Mouse (Mus musculus) embryonic facial prominence, embryonic 14.5 days (tissue): ENCODE measurements around the gene Brinp3. TPM values are rescaled to one million over a fixed set of nuclear protein-coding genes. Genes with fewer than 3 reads are reported as not detected.
"Not testable (repeated sequence)": the region's sequence is repeated elsewhere in the genome, so short reads cannot be mapped to it uniquely, and the experiment has no call there.

Source experiments
- ATAC-seq: fragments of 200-750 bp; cut with Nextera tagmentation; 2 replicates; pipeline ENCODE4 v1.8.0; 2017; ENCODE audit warnings: low read depth, moderate number of reproducible peaks, moderate TSS enrichment
- DNase-seq: peaks from one replicate; pipeline ENCODE4 v3.0.0-alpha.2; 2015; ENCODE audit warnings: low spot score
- H3K27ac ChIP-seq: fragments of 300-500 bp; sonication (generic); replicated peaks from 2 replicates; pipeline ENCODE4 v1.5.1; 2014; ENCODE audit warnings: low read depth, mild to moderate bottlenecking, low read length, moderate library complexity
- H3K27me3 ChIP-seq: fragments of 300-500 bp; sonication (generic); replicated peaks from 2 replicates; pipeline ENCODE4 v1.6.1; 2014; ENCODE audit warnings: low read length; ENCODE audit not compliant: control insufficient read depth, insufficient read depth
- H3K36me3 ChIP-seq: fragments of 300-500 bp; sonication (generic); 2 replicates; pipeline ENCODE4 v1.6.1; 2014; ENCODE audit warnings: low read length, mixed read lengths; ENCODE audit not compliant: control insufficient read depth, insufficient read depth
- H3K4me1 ChIP-seq: fragments of 300-500 bp; sonication (generic); 2 replicates; pipeline ENCODE4 v1.6.1; 2014; ENCODE audit warnings: antibody characterized with exemption, low read length; ENCODE audit not compliant: control insufficient read depth, insufficient read depth
- H3K4me2 ChIP-seq: fragments of 300-500 bp; sonication (generic); 2 replicates; pipeline ENCODE4 v1.6.1; 2014; ENCODE audit warnings: low read depth, mild to moderate bottlenecking, low read length, moderate library complexity, mixed read lengths
- H3K4me3 ChIP-seq: fragments of 300-500 bp; sonication (generic); 2 replicates; pipeline ENCODE4 v1.5.1; 2014; ENCODE audit warnings: low read depth, mild to moderate bottlenecking, low read length
- H3K9ac ChIP-seq: fragments of 300-500 bp; sonication (generic); 2 replicates; pipeline ENCODE4 v1.6.1; 2014; ENCODE audit warnings: low read depth, mild to moderate bottlenecking, low read length, moderate library complexity, mixed read lengths
- H3K9me3 ChIP-seq: fragments of 300-500 bp; sonication (generic); 2 replicates; pipeline ENCODE4 v1.6.1; 2016; ENCODE audit warnings: low read length; ENCODE audit not compliant: control insufficient read depth
- WGBS: fragments of 180-500 bp; shearing (Covaris S2); extraction: QIAGEN DNeasy Blood & Tissue Kit; methylation state at CpG from one replicate; pipeline ENCODE4 v1.1.7; 2014; 5-methylcytosine and 5-hydroxymethylcytosine counted together
- polyA plus RNA-seq: library from polyadenylated mRNA; unstranded; fragments of >200 nt; fragmentation: Nextera tagmentation; extraction: Ambion mirVana; gene quantifications from 2 replicates; pipeline ENCODE4 v1.2.1, GENCODE M21; 2014

Gene Brinp3
- polyA plus RNA-seq, 1 experiment from 2014 or later, result 2.7 TPM

DNA sequence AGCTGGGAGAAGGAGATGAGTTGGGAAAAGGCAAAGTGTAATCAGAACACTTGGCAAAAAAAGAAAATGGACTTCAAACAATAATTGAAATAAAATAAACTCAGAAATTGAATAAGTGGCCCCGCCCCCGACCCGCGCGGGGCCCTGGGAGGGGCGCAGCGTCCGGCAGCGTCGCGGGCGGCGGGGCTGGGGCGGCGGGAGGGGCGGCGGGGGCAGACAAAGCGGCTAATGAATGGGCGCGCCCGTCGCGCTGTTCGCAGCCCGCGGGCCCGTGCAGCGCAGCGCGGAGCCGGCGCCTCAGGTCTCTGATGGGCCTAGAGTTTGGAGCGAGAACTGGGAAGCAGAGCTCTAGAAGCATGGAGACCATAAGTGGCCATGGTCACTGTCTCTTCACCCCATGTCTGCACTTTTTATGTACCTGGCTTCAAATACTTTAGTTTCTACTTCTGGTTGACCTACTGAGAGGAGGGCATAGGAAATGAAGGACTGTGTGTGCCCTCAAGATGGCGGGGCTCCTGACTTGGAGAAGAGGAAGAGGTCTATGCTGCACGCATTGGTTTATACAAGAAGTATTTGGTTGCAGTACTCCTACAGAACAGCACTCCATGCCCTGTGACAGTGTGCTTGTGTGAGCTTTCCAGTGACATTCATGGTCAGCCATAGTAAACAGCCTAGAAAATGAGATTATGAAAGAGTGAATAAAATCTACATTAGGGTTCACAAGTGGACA lies 230.4 kb downstream of the Brinp3 start:
- H3K36me3 ChIP-seq, H3K4me1 ChIP-seq, H3K9me3 ChIP-seq, H3K27ac ChIP-seq, H3K27me3 ChIP-seq: not testable (repeated sequence)
- Histone ChIP-seq H3K4me2 (peak overlapping the region; percentile 61), H3K9ac (0 out of 2 replicates have a peak overlapping the region, but pooled peaks have one; percentile 45), H3K4me3 (peak overlapping the region; percentile 38)
- ATAC-seq (peak; percentile 88), DNase-seq (peak; percentile 0)
- WGBS, result 15% methylated on average over 8 of the region's 35 CpGs

DNA sequence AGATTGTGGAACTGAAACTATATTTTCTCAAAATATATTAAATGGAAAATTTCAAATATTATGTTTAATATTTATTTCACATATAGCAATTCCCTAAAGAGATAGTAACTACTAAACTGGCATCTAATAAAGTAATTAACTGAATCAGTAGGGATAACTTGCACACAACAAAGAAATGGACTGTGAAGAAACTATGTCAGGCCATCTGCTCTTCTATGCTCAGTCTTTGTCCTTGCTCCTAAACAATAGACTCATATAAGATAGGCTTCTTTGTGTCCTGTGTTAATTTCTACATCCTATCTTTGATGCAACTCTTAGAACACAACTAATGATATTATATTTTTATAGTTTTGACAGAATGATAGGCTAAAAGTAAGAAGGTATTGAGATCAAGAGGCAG lies 256.5 kb downstream of the Brinp3 start:
- Histone ChIP-seq H3K4me2 (no peak overlapping the region), H3K4me3 (no peak overlapping the region), H3K9me3 (no peaks in the 10 kb centered on the region), H3K27ac (no peak overlapping the region), H3K36me3 (no peaks in the 10 kb centered on the region), H3K9ac (no peak overlapping the region), H3K4me1 (no peaks in the 10 kb centered on the region), H3K27me3 (no peaks in the 10 kb centered on the region)
- no peak for DNase-seq
- ATAC-seq, result no peak

DNA sequence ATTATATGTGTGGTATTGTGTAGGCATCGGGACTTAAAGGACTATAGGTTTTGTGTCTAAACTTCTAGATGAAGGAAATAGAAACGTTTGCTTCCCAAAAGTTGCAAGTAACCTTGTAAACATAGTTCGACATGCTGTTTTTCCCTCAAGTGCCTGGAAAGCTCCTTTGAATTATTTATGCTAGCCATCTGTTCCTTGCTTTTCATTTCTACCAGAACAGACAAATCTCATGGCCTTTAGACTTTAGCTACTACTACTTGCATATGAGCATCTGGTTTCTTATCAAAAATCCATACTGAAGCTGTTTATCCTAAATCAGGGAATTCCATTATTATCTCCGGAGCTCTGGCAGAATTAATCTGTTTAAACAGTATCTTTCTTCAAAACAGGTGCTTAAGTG lies 288.7 kb downstream of the Brinp3 start:
- Histone ChIP-seq H3K36me3 (no peaks in the 10 kb centered on the region), H3K27me3 (no peaks in the 10 kb centered on the region), H3K9me3 (no peaks in the 10 kb centered on the region), H3K4me2 (no peak overlapping the region), H3K27ac (no peak overlapping the region), H3K4me3 (no peak overlapping the region), H3K4me1 (no peaks in the 10 kb centered on the region), H3K9ac (no peak overlapping the region)
- 64% methylated on average over 4 of the region's 4 CpGs for WGBS
- no peak for ATAC-seq
- DNase-seq, result no peak

DNA sequence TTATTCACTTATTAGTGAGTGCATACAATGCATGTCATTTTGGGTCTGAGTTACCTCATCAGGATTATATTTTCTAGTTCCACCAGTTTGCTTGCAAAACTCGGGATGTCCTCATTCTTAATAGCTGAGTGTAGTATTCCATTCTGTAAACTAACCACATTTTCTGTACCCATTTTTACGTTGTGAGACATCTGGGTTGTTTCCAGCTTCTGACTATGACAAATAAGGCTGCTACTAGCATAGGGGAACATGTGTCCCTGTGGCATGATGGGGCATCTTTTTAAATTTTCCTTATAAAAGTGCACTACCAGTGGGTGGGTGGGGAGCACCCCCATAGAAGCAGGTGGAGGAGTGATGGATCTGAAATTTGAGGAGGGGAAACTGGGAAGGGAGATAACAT lies 292.7 kb downstream of the Brinp3 start:
- ATAC-seq, result no peak

DNA sequence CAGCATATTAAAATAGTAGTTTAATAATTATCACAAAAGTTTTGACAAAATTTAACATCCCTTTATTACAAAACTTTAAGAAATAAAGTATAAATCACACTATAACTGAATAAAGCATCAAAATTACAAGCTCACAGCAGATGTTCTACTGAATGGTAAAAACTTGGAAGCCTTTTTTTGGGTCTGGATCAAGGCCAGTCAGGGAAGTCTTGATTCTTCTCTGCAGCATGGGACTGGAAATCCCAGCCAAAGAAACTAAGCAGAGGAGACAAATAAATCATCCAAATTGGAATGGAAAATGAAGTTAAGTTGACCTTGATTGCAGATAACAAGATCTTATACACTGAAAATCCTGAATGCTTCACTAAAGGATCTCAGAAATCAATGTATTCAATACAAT lies 298.3 kb downstream of the Brinp3 start:
- H3K27ac ChIP-seq, result no peak overlapping the region
- H3K36me3 ChIP-seq, result no peaks in the 10 kb centered on the region
- H3K27me3 ChIP-seq, result no peaks in the 10 kb centered on the region
- peak; percentile 69 for DNase-seq
- H3K4me2 ChIP-seq, result no peak overlapping the region
- H3K9ac ChIP-seq, result no peak overlapping the region
- H3K9me3 ChIP-seq, result no peaks in the 10 kb centered on the region
- no peak for ATAC-seq
- H3K4me3 ChIP-seq, result no peak overlapping the region
- H3K4me1 ChIP-seq, result no peaks in the 10 kb centered on the region

More for the DNA sequence above, 292.7 kb downstream of the Brinp3 start:
- H3K9ac ChIP-seq, result no peak overlapping the region
- no peaks in the 10 kb centered on the region for H3K4me1 ChIP-seq
- no peak for DNase-seq
- H3K4me2 ChIP-seq, result no peak overlapping the region
- no peaks in the 10 kb centered on the region for H3K27me3 ChIP-seq
- no peaks in the 10 kb centered on the region for H3K9me3 ChIP-seq
- H3K36me3 ChIP-seq, result no peaks in the 10 kb centered on the region
- 64% methylated on average over 2 of the region's 2 CpGs for WGBS
- no peak overlapping the region for H3K4me3 ChIP-seq
- no peak overlapping the region for H3K27ac ChIP-seq

DNA sequence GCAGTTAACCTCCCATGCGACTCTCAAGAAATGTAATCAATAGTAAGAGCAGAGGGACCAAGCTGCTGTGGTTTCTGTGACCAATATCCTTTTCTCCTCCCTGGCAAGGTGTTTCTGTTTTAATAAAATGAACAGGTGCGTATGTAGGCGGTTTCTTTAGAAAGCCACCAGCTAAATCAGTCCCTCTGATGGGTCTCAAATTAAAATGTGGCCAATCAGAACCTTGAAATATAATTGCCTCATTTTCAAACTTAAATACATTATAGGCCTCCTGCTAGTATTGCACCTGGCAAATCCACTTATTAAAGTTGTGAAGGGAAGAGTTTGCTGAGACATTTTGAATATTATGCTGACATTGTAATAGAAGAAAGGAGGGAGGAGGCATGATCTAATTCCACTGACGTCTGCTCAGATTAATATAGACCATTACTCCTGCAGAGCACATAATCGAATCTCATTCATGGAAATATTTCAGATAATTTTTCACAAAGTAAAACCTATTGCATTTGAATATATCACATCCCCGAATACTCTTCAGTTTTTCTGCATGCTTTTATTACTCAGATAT lies 305.5 kb downstream of the Brinp3 start:
- ATAC-seq (peak; percentile 71; the same call in 1 of the 2 replicates), DNase-seq (peak; percentile 4)
- Histone ChIP-seq H3K9ac (no peak overlapping the region), H3K27ac (no peak overlapping the region), H3K36me3 (no peaks in the 10 kb centered on the region), H3K4me1 (no peaks in the 10 kb centered on the region), H3K4me2 (no peak overlapping the region), H3K4me3 (no peak overlapping the region), H3K27me3 (no peaks in the 10 kb centered on the region), H3K9me3 (no peaks in the 10 kb centered on the region)
- WGBS, result 80% methylated on average over 6 of the region's 6 CpGs

- ATAC-seq (no peak), DNase-seq (no peak)
- Histone ChIP-seq H3K4me2 (no peak overlapping the region), H3K4me3 (no peak overlapping the region), H3K9me3 (no peaks in the 10 kb centered on the region), H3K36me3 (no peaks in the 10 kb centered on the region), H3K9ac (no peak overlapping the region), H3K27ac (no peak overlapping the region), H3K4me1 (no peaks in the 10 kb centered on the region), H3K27me3 (no peaks in the 10 kb centered on the region)
- WGBS, result 91% methylated on average over 3 of the region's 3 CpGs
Observed at GRCm38 (mm10) chr1:146801821-146802220, 307.3 kb downstream of the Brinp3 start.

GRCm38 (mm10) chr1:146807765-146808164 lies 313.2 kb downstream of the Brinp3 start:
- 67% methylated on average over 4 of the region's 4 CpGs for WGBS
- H3K9me3 ChIP-seq, result no peaks in the 10 kb centered on the region
- H3K4me1 ChIP-seq, result peaks cover 5% of the 10 kb centered on the region; the same call in 1 of the 2 replicates
- peak; percentile 36 for DNase-seq
- no peak overlapping the region for H3K4me3 ChIP-seq
- no peaks in the 10 kb centered on the region for H3K36me3 ChIP-seq
- H3K27ac ChIP-seq, result no peak overlapping the region
- no peaks in the 10 kb centered on the region for H3K27me3 ChIP-seq
- no peak overlapping the region for H3K4me2 ChIP-seq
- no peak for ATAC-seq
- H3K9ac ChIP-seq, result no peak overlapping the region

DNA sequence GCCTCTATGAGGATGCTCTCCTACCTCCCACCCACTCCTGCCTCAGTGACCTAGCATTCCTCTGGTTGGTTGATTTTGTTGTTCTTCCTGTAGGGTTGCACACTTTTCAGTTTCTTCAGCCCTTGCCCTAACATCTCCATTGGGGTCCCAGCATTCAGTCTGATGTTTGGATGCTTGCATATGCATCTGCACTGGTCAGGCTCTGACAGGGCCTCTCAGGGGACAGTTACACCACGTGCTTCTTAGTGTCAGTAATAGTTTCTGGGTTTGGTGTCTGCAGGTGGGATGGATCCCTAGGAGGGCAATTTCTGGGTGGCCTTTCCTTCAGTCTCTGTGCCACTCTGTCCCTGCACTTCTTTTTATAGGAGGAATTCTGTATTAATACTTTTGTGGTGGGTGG lies 339.3 kb downstream of the Brinp3 start:
- Histone ChIP-seq H3K9ac (no peak overlapping the region), H3K4me3 (no peak overlapping the region), H3K4me2 (no peak overlapping the region), H3K36me3 (no peaks in the 10 kb centered on the region), H3K27ac (no peak overlapping the region), H3K9me3 (no peaks in the 10 kb centered on the region), H3K4me1 (no peaks in the 10 kb centered on the region), H3K27me3 (no peaks in the 10 kb centered on the region)
- ATAC-seq, result no peak
- no peak for DNase-seq
- WGBS, result 15% methylated on average over 1 of the region's 1 CpGs
